Mouse (Mus musculus): ENCODE results near the gene Haghl.

DNA sequence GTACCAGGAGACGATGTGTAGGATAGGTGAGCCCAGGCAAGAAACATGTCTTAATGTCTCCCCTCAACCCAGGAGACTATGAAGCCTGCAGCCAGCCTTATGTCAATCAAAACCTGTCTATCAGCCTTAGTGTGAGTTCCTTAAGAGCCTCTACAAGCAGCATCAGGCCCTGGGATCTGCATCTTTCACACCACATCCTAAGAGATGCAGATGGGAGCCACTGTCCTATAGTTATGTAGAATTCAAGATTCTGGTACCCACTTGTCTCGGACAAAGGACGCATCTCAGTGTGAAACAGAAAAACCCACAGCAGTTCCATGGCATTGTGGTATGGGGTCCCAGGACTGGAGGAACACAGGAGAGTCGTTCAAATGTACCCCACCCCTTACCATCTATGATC is 30.4 kb downstream of the Haghl start:
- TF ChIP-seq TAL1 (IDR thresholded peaks at IDR 0.05; ENCODE audit: low read length), result no peak
- TF ChIP-seq GATA1 (IDR thresholded peaks at IDR 0.05; ENCODE audit: low read length), result no peak

All from erythroblast, embryonic 14.5 days (primary cell).